Mouse (Mus musculus): Measurements from ENCODE around the gene Herc1. TPM values are rescaled to one million over a fixed set of nuclear protein-coding genes. Genes with fewer than 3 reads are reported as not detected.

The Herc1 gene
- 39.3 TPM for polyA plus RNA-seq (2017; shearing (Covaris generic))

DNA sequence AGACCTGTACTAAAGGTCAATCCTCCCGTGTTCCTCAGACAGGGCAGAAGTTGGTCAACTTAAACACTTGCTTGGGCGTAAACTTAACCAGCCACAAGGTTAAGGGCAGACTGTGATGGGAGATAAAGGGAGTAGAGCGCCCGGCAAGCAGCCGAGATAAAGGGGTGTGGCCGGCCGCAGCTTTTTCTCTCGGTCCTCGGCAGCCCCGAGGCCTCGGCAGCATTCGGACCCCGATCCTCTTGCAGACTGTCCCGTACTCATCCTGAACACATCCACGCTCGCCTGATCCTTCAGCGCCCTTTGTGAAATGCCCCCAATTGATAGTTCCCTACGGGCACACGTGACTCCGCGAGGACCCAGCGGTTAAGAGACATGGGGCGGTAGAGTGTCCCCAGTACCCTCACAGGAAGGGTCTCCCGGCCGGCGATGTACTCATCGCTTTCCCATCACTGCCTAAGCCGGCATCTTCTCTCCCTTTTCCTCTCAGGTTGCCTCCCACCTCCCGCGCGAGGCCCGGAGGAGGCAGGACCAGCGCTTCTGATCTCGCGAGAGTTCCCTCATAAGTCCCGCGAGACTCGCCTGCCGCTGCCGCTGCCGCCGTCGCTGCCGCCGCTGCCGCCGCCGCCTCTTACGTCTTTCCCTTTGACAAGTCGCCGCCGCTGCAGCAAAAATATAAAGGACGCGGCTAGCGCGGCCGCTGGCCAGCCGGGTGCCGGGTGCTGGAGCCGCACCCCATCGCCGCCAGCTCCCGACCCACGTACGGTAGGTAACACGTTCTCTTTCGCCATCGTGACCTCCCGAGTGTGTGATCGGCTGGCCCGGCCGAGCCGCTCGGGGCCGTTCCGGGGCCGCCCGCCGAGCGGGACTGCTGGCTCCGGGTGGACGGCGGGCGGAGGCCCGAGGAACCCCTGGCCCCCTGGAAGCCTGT, at the start of gene Herc1:
Gene Herc1 (plus strand): TSS at position 591 of the 928 bp plus-strand sequence.

DNA sequence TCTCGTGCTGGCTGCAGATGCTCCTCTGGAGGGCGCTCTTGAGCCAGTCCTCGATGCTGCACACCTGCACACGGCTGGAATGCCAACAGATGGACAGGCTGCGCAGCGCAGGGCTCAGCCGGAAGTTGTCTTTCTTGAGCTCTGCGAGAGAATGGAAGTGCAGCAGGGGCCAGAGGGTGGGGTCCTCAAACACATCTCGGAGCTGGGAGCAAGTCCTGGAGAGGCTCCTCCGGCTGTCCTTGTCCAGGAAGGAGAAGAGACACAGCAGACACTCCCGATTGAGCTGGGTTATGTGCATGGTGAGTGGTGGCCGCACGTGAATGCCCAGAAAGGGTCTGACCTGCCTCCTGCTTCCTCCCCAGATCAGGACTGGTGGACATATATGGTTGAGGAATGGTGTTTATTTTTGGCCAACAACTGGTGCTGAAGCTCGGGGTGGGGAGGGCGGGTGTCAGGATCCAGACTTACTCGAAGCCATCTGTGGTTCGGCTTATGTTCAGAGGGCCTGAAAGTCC, 164.1 kb downstream of the Herc1 start, which contains the start of gene Fbxl22:
Gene Fbxl22 (minus strand): TSS at position 338 of the 515 bp plus-strand sequence.

Other genes starting within 250 kb of the Herc1 start
- gene Snx1, start 223.9 kb upstream of the Herc1 start, polyA plus RNA-seq (2017; shearing (Covaris generic)) = 111 TPM
- gene Ciao2a, start 223.8 kb upstream of the Herc1 start, polyA plus RNA-seq (2017; shearing (Covaris generic)) = 65.8 TPM
- 2.1 TPM for gene Dapk2, start 192.2 kb upstream of the Herc1 start, polyA plus RNA-seq (2017; shearing (Covaris generic))
- gene Fbxl22, start 164.1 kb downstream of the Herc1 start, polyA plus RNA-seq (2017; shearing (Covaris generic)) = 0.49 TPM
- 154 TPM for gene Usp3, start 242.7 kb downstream of the Herc1 start, polyA plus RNA-seq (2017; shearing (Covaris generic))

All from effector memory CD4-positive, alpha-beta T cell, adult 5 months (primary cell).